Mouse (Mus musculus): ENCODE measurements around the gene Dclk3. TPM values are rescaled to one million over a fixed set of nuclear protein-coding genes. Genes with fewer than 3 reads are reported as not detected.

Gene Dclk3
- total and polyA plus RNA-seq, 3 experiments: 0.05 TPM; not detected in 2

- ATAC-seq (ENCODE audit: extremely low read depth, insufficient number of reproducible peaks, low FRiP score, poor library complexity, severe bottlenecking) (no peak), DNase-seq (ENCODE audit: low spot score) (no peak)
- H3K4me1 ChIP-seq (ENCODE audit: insufficient read depth, low read depth, low read length): no peaks in the 10 kb centered on the region
- peaks cover 47% of the 10 kb centered on the region for H3K9me3 ChIP-seq (replicated peaks)
- H3K27me3 ChIP-seq (ENCODE audit: insufficient read depth, low read length): no peaks in the 10 kb centered on the region
- H3K36me3 ChIP-seq (replicated peaks): no peaks in the 10 kb centered on the region
- TF ChIP-seq GATA2 (IDR thresholded peaks at IDR 0.05; ENCODE audit: borderline replicate concordance, low read depth, low read length) (no peak), TAL1 (conservative IDR thresholded peaks at IDR 0.05; ENCODE audit: low read depth, low read length) (no peak), GATA1 (IDR thresholded peaks at IDR 0.05; ENCODE audit: borderline replicate concordance, low read length) (no peak)
- H3K4me3 ChIP-seq (ENCODE audit: low read depth, low read length): no peak overlapping the region
These were observed 51.7 kb downstream of the Dclk3 start for GRCm38 (mm10) chr9:111490583-111490982.

GRCm38 (mm10) chr9:111491280-111491679 lies 52.4 kb downstream of the Dclk3 start:
- no peaks in the 10 kb centered on the region for H3K36me3 ChIP-seq (replicated peaks)
- H3K27me3 ChIP-seq (ENCODE audit: insufficient read depth, low read length): no peaks in the 10 kb centered on the region
- H3K4me1 ChIP-seq (ENCODE audit: insufficient read depth, low read depth, low read length): no peaks in the 10 kb centered on the region
- H3K9me3 ChIP-seq (replicated peaks): peaks cover 46% of the 10 kb centered on the region
- H3K4me3 ChIP-seq (ENCODE audit: low read depth, low read length): peak overlapping the region; percentile 8; the same call in 1 of the 2 replicates
- DNase-seq (ENCODE audit: low spot score) (no peak), ATAC-seq (ENCODE audit: extremely low read depth, insufficient number of reproducible peaks, low FRiP score, poor library complexity, severe bottlenecking) (no peak)
- no peak for TF ChIP-seq GATA1 (IDR thresholded peaks at IDR 0.05; ENCODE audit: borderline replicate concordance, low read length)
- TF ChIP-seq GATA2 (IDR thresholded peaks at IDR 0.05; ENCODE audit: borderline replicate concordance, low read depth, low read length): no peak
- no peak for TF ChIP-seq CTCF (IDR thresholded peaks at IDR 0.05; ENCODE audit: low read depth, low read length)
- no peak for TF ChIP-seq TAL1 (conservative IDR thresholded peaks at IDR 0.05; ENCODE audit: low read depth, low read length)
- no peak for TF ChIP-seq POLR2AphosphoS5 (IDR thresholded peaks at IDR 0.05; ENCODE audit: insufficient replicate concordance, low read depth, low read length)

GRCm38 (mm10) chr9:111493490-111493889 lies 54.6 kb downstream of the Dclk3 start:
- DNase-seq (ENCODE audit: low spot score) (no peak), ATAC-seq (ENCODE audit: extremely low read depth, insufficient number of reproducible peaks, low FRiP score, poor library complexity, severe bottlenecking) (no peak)
- TF ChIP-seq GATA1 (IDR thresholded peaks at IDR 0.05; ENCODE audit: borderline replicate concordance, low read length): no peak
- no peak for TF ChIP-seq TAL1 (conservative IDR thresholded peaks at IDR 0.05; ENCODE audit: low read depth, low read length)
- no peak for TF ChIP-seq POLR2AphosphoS5 (IDR thresholded peaks at IDR 0.05; ENCODE audit: insufficient replicate concordance, low read depth, low read length)
- no peak for TF ChIP-seq GATA2 (IDR thresholded peaks at IDR 0.05; ENCODE audit: borderline replicate concordance, low read depth, low read length)
- TF ChIP-seq CTCF (IDR thresholded peaks at IDR 0.05; ENCODE audit: low read depth, low read length): no peak
- no peaks in the 10 kb centered on the region for H3K27me3 ChIP-seq (ENCODE audit: insufficient read depth, low read length)
- no peaks in the 10 kb centered on the region for H3K36me3 ChIP-seq (replicated peaks)
- no peaks in the 10 kb centered on the region for H3K4me1 ChIP-seq (ENCODE audit: insufficient read depth, low read depth, low read length)
- H3K9me3 ChIP-seq (replicated peaks): peaks cover 47% of the 10 kb centered on the region
- no peak overlapping the region for H3K4me3 ChIP-seq (ENCODE audit: low read depth, low read length)

- Histone ChIP-seq H3K4me1 (ENCODE audit: insufficient read depth, low read depth, low read length) (no peaks in the 10 kb centered on the region), H3K9me3 (replicated peaks) (peaks cover 54% of the 10 kb centered on the region), H3K4me3 (ENCODE audit: low read depth, low read length) (no peak overlapping the region), H3K27me3 (ENCODE audit: insufficient read depth, low read length) (no peaks in the 10 kb centered on the region), H3K36me3 (replicated peaks) (no peaks in the 10 kb centered on the region)
- DNase-seq (ENCODE audit: low spot score): no peak
- TF ChIP-seq GATA2 (IDR thresholded peaks at IDR 0.05; ENCODE audit: borderline replicate concordance, low read depth, low read length) (no peak), TAL1 (conservative IDR thresholded peaks at IDR 0.05; ENCODE audit: low read depth, low read length) (no peak)
- no peak; the same call in 1 of the 2 replicates for ATAC-seq (ENCODE audit: extremely low read depth, insufficient number of reproducible peaks, low FRiP score, poor library complexity, severe bottlenecking)
These were observed 56.7 kb downstream of the Dclk3 start for GRCm38 (mm10) chr9:111495561-111495960.

- no peaks in the 10 kb centered on the region for H3K4me1 ChIP-seq (ENCODE audit: insufficient read depth, low read depth, low read length)
- H3K27me3 ChIP-seq (ENCODE audit: insufficient read depth, low read length): no peaks in the 10 kb centered on the region
- no peaks in the 10 kb centered on the region for H3K36me3 ChIP-seq (replicated peaks)
- H3K4me3 ChIP-seq (ENCODE audit: low read depth, low read length): no peak overlapping the region
- TF ChIP-seq GATA2 (IDR thresholded peaks at IDR 0.05; ENCODE audit: borderline replicate concordance, low read depth, low read length) (no peak), CTCF (IDR thresholded peaks at IDR 0.05; ENCODE audit: low read depth, low read length) (no peak), GATA1 (IDR thresholded peaks at IDR 0.05; ENCODE audit: borderline replicate concordance, low read length) (no peak), TAL1 (conservative IDR thresholded peaks at IDR 0.05; ENCODE audit: low read depth, low read length) (no peak), POLR2AphosphoS5 (IDR thresholded peaks at IDR 0.05; ENCODE audit: insufficient replicate concordance, low read depth, low read length) (no peak)
- DNase-seq (ENCODE audit: low spot score) (no peak), ATAC-seq (ENCODE audit: extremely low read depth, insufficient number of reproducible peaks, low FRiP score, poor library complexity, severe bottlenecking) (no peak)
- H3K9me3 ChIP-seq (replicated peaks): peaks cover 55% of the 10 kb centered on the region
These were observed 58.4 kb downstream of the Dclk3 start for GRCm38 (mm10) chr9:111497074-111497811.

- Histone ChIP-seq H3K9me3 (replicated peaks) (peaks cover 64% of the 10 kb centered on the region), H3K36me3 (replicated peaks) (no peaks in the 10 kb centered on the region), H3K4me3 (ENCODE audit: low read depth, low read length) (no peak overlapping the region), H3K27me3 (ENCODE audit: insufficient read depth, low read length) (no peaks in the 10 kb centered on the region), H3K4me1 (ENCODE audit: insufficient read depth, low read depth, low read length) (no peaks in the 10 kb centered on the region)
- ATAC-seq (ENCODE audit: extremely low read depth, insufficient number of reproducible peaks, low FRiP score, poor library complexity, severe bottlenecking): no peak
- DNase-seq (ENCODE audit: low spot score): no peak
- TF ChIP-seq TAL1 (conservative IDR thresholded peaks at IDR 0.05; ENCODE audit: low read depth, low read length): no peak
- no peak for TF ChIP-seq POLR2AphosphoS5 (IDR thresholded peaks at IDR 0.05; ENCODE audit: insufficient replicate concordance, low read depth, low read length)
- no peak for TF ChIP-seq GATA1 (IDR thresholded peaks at IDR 0.05; ENCODE audit: borderline replicate concordance, low read length)
- no peak for TF ChIP-seq CTCF (IDR thresholded peaks at IDR 0.05; ENCODE audit: low read depth, low read length)
- TF ChIP-seq GATA2 (IDR thresholded peaks at IDR 0.05; ENCODE audit: borderline replicate concordance, low read depth, low read length): no peak
These were observed 61.3 kb downstream of the Dclk3 start for GRCm38 (mm10) chr9:111500211-111500610.

Data from G1E (cell line).